Mouse (Mus musculus) gastrocnemius, adult 8-10 months (tissue): ENCODE data around the gene Slit3. TPM values are rescaled to one million over a fixed set of nuclear protein-coding genes. Genes with fewer than 3 reads are reported as not detected.

Experiments used
- DNase-seq, 2 experiments: peaks; one replicate each; pipeline ENCODE4 v3.0.0; 2022; ENCODE audit warnings: low spot score in 2 of 2
- total RNA-seq, 4 experiments: library from RNA; stranded (reverse); gene quantifications; 2 replicates each; pipeline ENCODE4 v1.2.4; 2022

Slit3 gene
- total RNA-seq, 4 experiments from 2014 or later: 5.1 to 11.7 (median 6.9) TPM

DNA sequence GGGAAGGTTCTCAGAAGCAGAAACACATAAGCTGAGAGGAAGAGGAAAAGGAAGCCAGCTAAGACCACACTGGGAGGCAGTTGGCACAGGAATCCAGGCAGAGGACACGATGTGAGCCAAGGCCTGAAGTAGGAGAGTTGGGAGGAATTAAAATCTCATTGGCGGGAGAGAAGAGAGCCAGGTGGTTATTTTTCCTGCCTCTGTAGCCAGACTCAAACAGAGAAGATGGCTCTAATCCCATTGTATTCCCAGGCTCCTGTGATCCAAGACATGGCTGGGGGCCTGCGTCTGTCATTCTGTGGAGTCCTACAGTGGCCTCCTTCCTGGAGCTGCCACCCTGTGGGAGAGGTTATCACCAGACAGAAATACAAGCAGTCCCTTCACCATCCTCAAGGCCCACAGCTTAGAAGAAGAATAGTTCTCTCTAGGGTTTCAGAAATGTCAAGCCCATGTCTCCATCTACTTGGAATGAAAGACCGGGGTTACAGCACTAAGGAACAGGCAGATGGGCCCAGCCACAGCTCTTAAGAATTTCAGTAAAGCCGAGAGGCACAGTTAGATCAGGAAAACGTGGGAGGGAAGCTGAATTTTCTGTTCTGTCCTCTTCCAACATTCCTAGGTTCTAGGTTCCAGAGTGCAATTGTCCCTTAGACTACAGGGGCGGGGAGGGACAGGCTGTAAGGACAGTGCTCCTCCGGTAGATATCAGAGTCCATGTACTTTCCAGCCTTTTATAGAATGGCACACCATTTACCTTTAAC lies 183.4 kb downstream of the Slit3 start:
- DNase-seq: no peak

- DNase-seq: no peak
These were observed 184.1 kb downstream of the Slit3 start for GRCm38 (mm10) chr11:35305111-35305510.

DNA sequence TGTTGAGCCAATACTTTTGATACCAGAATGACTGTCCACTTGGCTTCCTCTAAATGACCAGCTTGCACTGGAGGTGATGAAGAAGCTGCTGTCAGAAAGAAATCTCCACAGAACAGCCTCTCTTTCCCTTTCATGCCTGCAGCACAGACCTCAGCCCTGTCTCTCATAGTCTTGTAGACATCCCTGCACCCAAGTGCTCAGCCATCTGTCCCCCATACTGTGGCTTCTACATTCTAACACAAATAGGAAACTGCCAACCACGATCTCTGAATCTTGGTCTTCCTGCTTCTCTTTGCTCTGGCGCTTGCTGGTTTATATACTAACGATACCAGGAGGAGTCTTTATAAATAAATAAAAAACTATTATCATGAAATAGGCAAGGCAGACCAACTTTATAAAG lies 184.9 kb downstream of the Slit3 start:
- DNase-seq: no peak

DNA sequence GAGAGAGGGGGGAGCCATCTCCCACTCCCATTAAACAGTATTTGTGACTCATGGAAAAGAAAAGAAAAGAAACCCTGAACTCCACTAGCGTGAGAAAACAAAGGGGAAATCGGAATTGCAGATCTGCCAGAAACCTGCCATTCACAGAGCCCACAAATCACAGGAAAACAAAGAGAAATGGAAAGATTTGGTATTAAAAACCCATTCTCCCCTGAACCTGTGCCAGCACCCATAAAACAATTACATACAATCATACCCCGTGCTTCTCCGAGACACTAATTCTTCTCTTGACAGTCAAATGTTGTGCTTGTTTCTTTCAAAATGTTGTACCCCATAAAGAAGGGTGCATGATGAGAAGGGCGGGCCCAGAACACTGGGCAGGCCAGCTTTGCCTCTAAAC lies 185.9 kb downstream of the Slit3 start:
- DNase-seq: no peak

DNA sequence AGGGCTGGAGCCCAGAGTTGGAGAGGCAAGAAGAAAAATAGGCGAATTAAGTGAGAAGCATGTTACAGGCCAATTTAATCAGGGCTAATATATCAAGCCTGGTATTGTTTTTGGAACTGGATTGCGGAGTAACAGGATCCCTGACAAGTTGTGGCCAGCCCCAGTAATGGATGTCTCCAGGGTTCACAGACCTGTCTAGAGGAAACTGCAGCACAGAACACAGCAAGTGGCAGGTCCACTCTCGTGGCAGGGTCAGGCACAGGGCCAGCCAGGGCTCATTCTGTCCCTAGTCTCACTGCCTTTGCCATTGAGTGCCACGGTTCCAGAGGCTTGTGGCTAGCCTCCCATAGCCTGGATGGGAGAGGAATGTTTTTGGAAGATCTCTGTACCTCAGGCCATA lies 187.0 kb downstream of the Slit3 start:
- no peak for DNase-seq

- no peak for DNase-seq
These were observed 194.5 kb downstream of the Slit3 start for GRCm38 (mm10) chr11:35315449-35316028.

- no peak for DNase-seq
These were observed 196.2 kb downstream of the Slit3 start for GRCm38 (mm10) chr11:35317221-35317620.

DNA sequence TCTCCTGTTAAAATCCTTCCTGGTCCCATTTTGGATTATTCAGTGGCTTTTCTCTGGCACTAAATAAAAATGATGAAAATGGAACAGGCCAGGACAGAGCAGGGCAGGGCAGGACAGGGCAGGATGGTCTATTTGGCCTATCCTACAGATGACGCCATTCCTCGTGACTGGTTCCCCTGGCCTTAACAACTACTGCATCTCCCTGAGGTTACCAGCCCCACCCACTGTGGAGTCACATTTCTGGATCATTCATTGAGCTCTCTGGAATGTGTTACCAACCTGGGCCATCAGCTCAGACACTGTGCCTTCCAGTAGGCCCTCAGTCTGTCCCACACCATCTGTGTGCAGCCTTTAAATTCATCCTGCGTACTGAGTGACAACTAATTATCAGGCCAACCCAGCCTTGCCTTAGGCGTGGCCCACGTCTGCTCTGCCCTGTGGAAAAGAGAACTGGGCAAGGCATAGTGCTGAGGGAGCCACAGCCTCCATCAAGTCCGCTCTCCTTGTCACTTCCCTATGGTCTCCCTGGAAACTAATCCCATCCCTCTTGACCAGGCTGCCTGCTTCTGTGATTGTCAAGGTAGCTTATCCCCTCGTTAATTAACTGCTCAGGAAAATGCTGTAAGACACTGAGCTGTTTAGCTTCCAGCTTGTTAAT lies 196.9 kb downstream of the Slit3 start:
- DNase-seq: peak in 1 of 2 experiments; percentile 18

GRCm38 (mm10) chr11:35318433-35319020 lies 197.5 kb downstream of the Slit3 start:
- DNase-seq: no peak

DNA sequence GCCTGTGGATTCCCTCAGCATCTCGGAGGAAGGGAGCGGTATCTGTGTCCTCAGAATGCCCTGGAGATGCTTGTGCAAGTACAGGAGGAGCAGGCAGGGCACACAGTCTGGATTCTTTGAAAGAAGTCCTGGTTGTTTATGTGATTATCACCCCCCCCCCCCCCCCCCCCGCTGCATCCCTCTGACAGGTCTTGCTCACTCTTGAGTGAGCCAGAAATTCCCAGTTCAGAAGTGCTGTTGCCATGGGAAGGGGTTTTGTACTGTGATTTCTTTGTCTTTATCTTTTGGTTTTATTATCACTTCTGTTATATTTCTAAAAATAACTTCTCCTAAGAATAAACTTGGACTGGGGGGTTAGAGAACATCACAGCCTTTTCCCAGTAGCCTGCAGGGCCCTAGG lies 199.5 kb downstream of the Slit3 start:
- no peak for DNase-seq

DNA sequence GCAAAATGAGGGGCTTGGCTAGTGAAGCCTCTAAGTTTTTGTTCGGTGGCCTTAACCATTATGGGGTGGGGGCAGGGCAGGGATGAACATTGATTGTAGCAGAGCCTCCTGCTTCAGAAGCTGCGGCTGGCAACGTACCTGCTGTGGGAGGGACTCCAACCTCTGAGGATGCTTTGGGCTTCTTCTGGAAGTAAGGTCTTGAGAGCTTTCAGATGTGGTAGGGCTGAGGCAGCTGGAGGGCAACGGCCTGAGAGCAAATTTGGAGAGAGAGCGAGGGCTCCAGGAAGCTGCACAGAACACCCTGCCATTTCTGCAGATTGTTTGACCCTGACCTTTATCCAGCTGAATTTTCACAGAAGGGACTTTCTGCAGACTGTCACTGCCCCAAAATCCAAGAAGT lies 203.4 kb downstream of the Slit3 start:
- no peak for DNase-seq

GRCm38 (mm10) chr11:35325131-35325995 lies 204.3 kb downstream of the Slit3 start:
- DNase-seq: no peak

DNA sequence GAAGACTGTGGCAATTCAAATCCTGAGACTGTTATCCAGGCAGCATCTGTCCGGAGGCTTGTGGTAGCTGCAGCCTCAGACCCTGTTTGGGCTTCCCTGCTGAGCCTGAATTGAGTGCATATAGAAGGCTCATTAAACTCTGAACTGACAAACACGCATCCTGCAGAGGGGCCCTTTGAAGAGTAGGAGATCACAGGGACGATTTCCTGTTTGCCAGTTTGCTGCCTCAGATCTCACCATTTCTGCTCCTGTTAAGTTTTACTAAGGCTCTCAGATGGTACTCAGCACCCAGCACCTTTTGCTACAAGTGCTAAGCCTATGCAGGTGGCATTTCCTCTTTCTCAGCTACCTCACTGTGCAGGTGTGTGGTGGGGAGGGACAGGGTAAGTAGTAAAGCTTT lies 205.3 kb downstream of the Slit3 start:
- DNase-seq: no peak

GRCm38 (mm10) chr11:35327899-35328298 lies 206.9 kb downstream of the Slit3 start:
- no peak for DNase-seq

- DNase-seq: no peak
These were observed 210.5 kb downstream of the Slit3 start for GRCm38 (mm10) chr11:35331476-35331875.

- DNase-seq: no peak
These were observed 215.5 kb downstream of the Slit3 start for GRCm38 (mm10) chr11:35336558-35336957.

DNA sequence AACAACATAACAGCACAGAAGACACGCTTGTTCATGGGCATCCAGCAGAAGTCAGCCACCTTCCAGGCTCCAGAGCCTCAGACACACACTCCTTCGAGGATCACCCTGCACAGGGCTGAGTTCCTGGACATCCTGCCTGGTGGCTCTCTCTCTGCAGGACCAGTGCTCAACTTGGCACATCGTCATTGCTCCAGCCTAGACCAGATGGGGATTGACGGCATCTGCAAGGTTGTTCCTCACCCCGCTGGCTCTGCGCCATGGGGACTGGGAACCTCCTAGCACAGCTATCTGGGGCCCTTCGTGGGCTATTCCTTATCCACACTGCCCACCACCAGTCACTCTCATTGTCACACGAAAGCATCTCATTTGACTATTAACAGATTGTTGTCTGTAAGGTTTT lies 216.5 kb downstream of the Slit3 start:
- no peak for DNase-seq

GRCm38 (mm10) chr11:35337927-35338819 lies 217.1 kb downstream of the Slit3 start:
- DNase-seq: no peak

GRCm38 (mm10) chr11:35340752-35341151 lies 219.7 kb downstream of the Slit3 start:
- no peak for DNase-seq

DNA sequence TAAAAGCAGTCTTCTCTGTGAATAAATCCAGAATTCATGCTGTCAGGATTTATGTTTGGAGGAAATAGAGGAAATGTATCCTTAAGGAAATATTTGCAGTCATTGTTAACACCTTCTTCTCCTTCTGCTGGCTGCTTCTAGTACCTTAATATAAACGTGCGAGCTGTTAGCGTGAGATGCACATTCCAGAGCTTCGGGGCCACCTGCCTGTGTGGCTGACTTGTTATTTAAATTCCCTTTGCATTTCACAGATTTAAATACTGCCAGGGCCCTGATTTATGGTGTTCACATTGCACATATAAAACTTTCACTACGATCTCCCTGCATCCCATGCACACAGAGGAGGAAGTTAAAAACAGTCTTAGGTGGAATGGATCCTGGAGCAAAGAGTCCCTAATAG lies 221.5 kb downstream of the Slit3 start:
- DNase-seq: no peak
